Mouse (Mus musculus): ENCODE measurements at regions not wholly inside any gene's neighbourhood (a gene's known extent, or its start where the extent isn't known, plus 50 kb on each side); places are given as distances from the start of the nearest gene placed in this dataset.
A peak's percentile ranks its signal among the peaks of the same experiment; 100 is the strongest.

- H3K4me2 ChIP-seq (ENCODE audit: low read depth, low read length) = no peak overlapping the region
- H3K9ac ChIP-seq (ENCODE audit: low read length) = no peak overlapping the region
- no peaks in the 10 kb centered on the region for H3K4me1 ChIP-seq (ENCODE audit: control insufficient read depth, insufficient read depth, low read length)
- 53% methylated on average over 6 of the region's 6 CpGs for WGBS
- no peak for ATAC-seq (replicated peaks; ENCODE audit: extremely low read depth, insufficient read depth, low FRiP score)
- H3K27ac ChIP-seq (ENCODE audit: low read length) = no peak overlapping the region
- H3K4me3 ChIP-seq (ENCODE audit: low read length) = no peak overlapping the region
- no peaks in the 10 kb centered on the region for H3K27me3 ChIP-seq (ENCODE audit: control insufficient read depth, insufficient read depth, low read length)
- H3K36me3 ChIP-seq (ENCODE audit: control insufficient read depth, insufficient read depth) = no peaks in the 10 kb centered on the region
- no peaks in the 10 kb centered on the region for H3K9me3 ChIP-seq (replicated peaks; ENCODE audit: control insufficient read depth, low read length)
These were observed 132.2 kb upstream of the Ccnd2 start for GRCm38 (mm10) chr6:127284226-127284625.

DNA sequence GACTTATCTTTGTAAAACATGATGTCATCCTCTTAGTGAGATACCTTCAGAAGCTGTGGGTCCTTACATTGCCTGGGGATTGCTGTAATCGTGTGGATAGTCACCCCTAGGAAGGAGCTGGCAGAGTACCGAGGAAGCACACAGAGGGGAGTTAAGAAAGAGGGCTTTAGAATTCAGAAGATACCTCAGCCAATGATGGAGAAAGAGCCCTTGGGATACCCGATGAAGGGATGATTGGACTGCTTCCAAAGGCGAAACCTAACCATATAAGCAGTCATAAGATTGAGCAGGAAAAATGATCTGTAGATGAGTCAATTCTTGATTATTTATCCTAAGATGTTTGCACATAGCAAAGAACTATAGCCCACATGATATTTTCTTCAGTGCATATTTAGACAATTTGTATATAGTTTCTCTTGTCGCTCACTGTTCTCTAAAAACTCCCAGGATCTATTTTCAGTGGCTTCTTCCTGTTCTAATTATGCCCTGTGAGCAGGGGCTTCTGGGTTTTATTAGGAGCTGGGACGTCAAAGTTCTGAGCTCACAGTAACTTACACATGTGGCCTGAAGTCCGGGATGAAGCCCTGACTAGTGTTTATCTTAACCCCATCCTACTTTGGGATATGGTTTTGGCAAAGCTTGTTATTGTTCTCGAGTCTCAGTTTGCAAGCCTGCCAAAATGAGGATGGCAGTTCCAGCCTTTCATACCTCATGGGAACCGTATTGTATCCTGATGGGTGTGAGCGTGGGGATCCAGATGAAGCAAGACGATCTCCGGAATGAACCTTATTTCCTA lies 134.9 kb upstream of the Ccnd2 start:
- H3K4me1 ChIP-seq (ENCODE audit: control insufficient read depth, insufficient read depth, low read length) = no peaks in the 10 kb centered on the region
- H3K9ac ChIP-seq (ENCODE audit: low read length) = no peak overlapping the region
- no peaks in the 10 kb centered on the region for H3K9me3 ChIP-seq (replicated peaks; ENCODE audit: control insufficient read depth, low read length)
- H3K4me3 ChIP-seq (ENCODE audit: low read length) = no peak overlapping the region
- no peaks in the 10 kb centered on the region for H3K36me3 ChIP-seq (ENCODE audit: control insufficient read depth, insufficient read depth)
- H3K4me2 ChIP-seq (ENCODE audit: low read depth, low read length) = no peak overlapping the region
- no peaks in the 10 kb centered on the region for H3K27me3 ChIP-seq (ENCODE audit: control insufficient read depth, insufficient read depth, low read length)
- WGBS = 48% methylated on average over 12 of the region's 12 CpGs
- no peak overlapping the region for H3K27ac ChIP-seq (ENCODE audit: low read length)
- ATAC-seq (replicated peaks; ENCODE audit: extremely low read depth, insufficient read depth, low FRiP score) = no peak

DNA sequence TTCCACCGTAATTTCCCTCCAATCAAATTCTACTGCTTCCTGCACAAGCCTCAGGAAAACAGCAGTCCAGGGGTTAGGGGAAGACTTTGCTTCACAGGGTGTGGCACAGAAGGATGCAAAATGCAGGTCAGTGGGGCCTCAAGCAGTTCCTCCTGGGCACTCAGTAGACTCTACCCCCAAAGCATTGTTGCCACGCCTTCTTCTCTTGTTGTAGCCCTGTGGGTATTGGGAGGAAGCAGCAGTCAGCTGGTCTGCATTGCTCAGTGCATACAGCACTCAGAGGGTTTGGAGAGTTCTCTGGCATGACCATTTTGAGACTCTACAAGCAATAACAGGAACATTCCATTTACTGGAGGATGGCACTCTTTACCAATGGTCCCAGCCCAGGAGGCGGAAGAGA lies 137.0 kb upstream of the Ccnd2 start:
- H3K36me3 ChIP-seq (ENCODE audit: control insufficient read depth, insufficient read depth) = no peaks in the 10 kb centered on the region
- no peak overlapping the region for H3K4me3 ChIP-seq (ENCODE audit: low read length)
- H3K9ac ChIP-seq (ENCODE audit: low read length) = no peak overlapping the region
- 82% methylated on average over 3 of the region's 3 CpGs for WGBS
- H3K27me3 ChIP-seq (ENCODE audit: control insufficient read depth, insufficient read depth, low read length) = no peaks in the 10 kb centered on the region; the same call in 1 of the 2 replicates
- H3K4me1 ChIP-seq (ENCODE audit: control insufficient read depth, insufficient read depth, low read length) = no peaks in the 10 kb centered on the region
- ATAC-seq (replicated peaks; ENCODE audit: extremely low read depth, insufficient read depth, low FRiP score) = no peak
- no peak overlapping the region for H3K4me2 ChIP-seq (ENCODE audit: low read depth, low read length)
- H3K27ac ChIP-seq (ENCODE audit: low read length) = no peak overlapping the region
- no peaks in the 10 kb centered on the region for H3K9me3 ChIP-seq (replicated peaks; ENCODE audit: control insufficient read depth, low read length)

GRCm38 (mm10) chr6:127291937-127292336 lies 139.9 kb upstream of the Ccnd2 start:
- 40% methylated on average over 7 of the region's 7 CpGs for WGBS
- no peak overlapping the region for H3K4me2 ChIP-seq (ENCODE audit: low read depth, low read length)

GRCm38 (mm10) chr6:127293829-127294228 lies 141.8 kb upstream of the Ccnd2 start:
- Histone ChIP-seq H3K27me3 (ENCODE audit: control insufficient read depth, insufficient read depth, low read length) (no peaks in the 10 kb centered on the region; the same call in 1 of the 2 replicates), H3K4me1 (ENCODE audit: control insufficient read depth, insufficient read depth, low read length) (no peaks in the 10 kb centered on the region), H3K4me2 (ENCODE audit: low read depth, low read length) (no peak overlapping the region), H3K27ac (ENCODE audit: low read length) (no peak overlapping the region), H3K9me3 (replicated peaks; ENCODE audit: control insufficient read depth, low read length) (no peaks in the 10 kb centered on the region), H3K4me3 (ENCODE audit: low read length) (no peak overlapping the region), H3K9ac (ENCODE audit: low read length) (no peak overlapping the region), H3K36me3 (ENCODE audit: control insufficient read depth, insufficient read depth) (no peaks in the 10 kb centered on the region)
- 54% methylated on average over 2 of the region's 2 CpGs for WGBS
- ATAC-seq (replicated peaks; ENCODE audit: extremely low read depth, insufficient read depth, low FRiP score) = no peak

More at GRCm38 (mm10) chr6:127291937-127292336, 139.9 kb upstream of the Ccnd2 start:
- Histone ChIP-seq H3K9ac (ENCODE audit: low read length) (no peak overlapping the region), H3K9me3 (replicated peaks; ENCODE audit: control insufficient read depth, low read length) (no peaks in the 10 kb centered on the region), H3K36me3 (ENCODE audit: control insufficient read depth, insufficient read depth) (no peaks in the 10 kb centered on the region), H3K4me3 (ENCODE audit: low read length) (no peak overlapping the region), H3K4me1 (ENCODE audit: control insufficient read depth, insufficient read depth, low read length) (no peaks in the 10 kb centered on the region), H3K27ac (ENCODE audit: low read length) (no peak overlapping the region), H3K27me3 (ENCODE audit: control insufficient read depth, insufficient read depth, low read length) (no peaks in the 10 kb centered on the region; the same call in 1 of the 2 replicates)
- ATAC-seq (replicated peaks; ENCODE audit: extremely low read depth, insufficient read depth, low FRiP score) = no peak

DNA sequence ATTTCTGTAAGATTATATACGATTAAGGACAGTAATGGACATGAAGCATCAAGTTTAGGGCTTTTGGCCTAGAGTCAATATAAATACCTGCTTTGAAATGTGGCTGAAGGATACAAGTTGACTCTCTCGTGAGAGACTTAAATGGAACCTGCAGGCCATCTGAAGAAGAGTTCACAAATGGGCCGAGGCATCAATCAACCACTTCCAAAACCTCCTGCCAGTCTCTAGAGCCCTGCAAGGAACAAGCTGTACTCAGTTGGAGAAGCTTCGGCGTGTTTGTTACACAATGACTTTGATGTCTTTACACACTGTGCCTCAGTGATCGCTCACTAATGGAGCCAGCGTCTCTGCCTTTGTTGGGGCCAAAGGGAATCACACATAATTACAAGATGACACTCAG lies 146.1 kb upstream of the Ccnd2 start:
- no peak overlapping the region for H3K9ac ChIP-seq (ENCODE audit: low read length)
- no peak overlapping the region for H3K4me2 ChIP-seq (ENCODE audit: low read depth, low read length)
- H3K4me1 ChIP-seq (ENCODE audit: control insufficient read depth, insufficient read depth, low read length) = no peaks in the 10 kb centered on the region
- no peak for ATAC-seq (replicated peaks; ENCODE audit: extremely low read depth, insufficient read depth, low FRiP score)
- no peaks in the 10 kb centered on the region for H3K36me3 ChIP-seq (ENCODE audit: control insufficient read depth, insufficient read depth)
- WGBS = 81% methylated on average over 7 of the region's 7 CpGs
- no peaks in the 10 kb centered on the region for H3K9me3 ChIP-seq (replicated peaks; ENCODE audit: control insufficient read depth, low read length)
- H3K4me3 ChIP-seq (ENCODE audit: low read length) = no peak overlapping the region
- no peaks in the 10 kb centered on the region; the same call in 1 of the 2 replicates for H3K27me3 ChIP-seq (ENCODE audit: control insufficient read depth, insufficient read depth, low read length)
- no peak overlapping the region for H3K27ac ChIP-seq (ENCODE audit: low read length)

GRCm38 (mm10) chr6:127311192-127312054 lies 135.2 kb upstream of the Parp11 start:
- peaks cover 13% of the 10 kb centered on the region for H3K4me1 ChIP-seq (ENCODE audit: control insufficient read depth, insufficient read depth, low read length)
- H3K27me3 ChIP-seq (ENCODE audit: control insufficient read depth, insufficient read depth, low read length) = peaks cover 15% of the 10 kb centered on the region
- 34% methylated on average over 9 of the region's 9 CpGs for WGBS
- no peak overlapping the region for H3K4me2 ChIP-seq (ENCODE audit: low read depth, low read length)
- H3K9ac ChIP-seq (ENCODE audit: low read length) = no peak overlapping the region
- no peak overlapping the region for H3K4me3 ChIP-seq (ENCODE audit: low read length)
- ATAC-seq (replicated peaks; ENCODE audit: extremely low read depth, insufficient read depth, low FRiP score) = peak; percentile 70; the same call in 1 of the 2 replicates
- no peaks in the 10 kb centered on the region for H3K9me3 ChIP-seq (replicated peaks; ENCODE audit: control insufficient read depth, low read length)
- no peak overlapping the region for H3K27ac ChIP-seq (ENCODE audit: low read length)
- H3K36me3 ChIP-seq (ENCODE audit: control insufficient read depth, insufficient read depth) = no peaks in the 10 kb centered on the region

GRCm38 (mm10) chr6:127317309-127317708 lies 129.3 kb upstream of the Parp11 start:
- WGBS = 31% methylated on average over 1 of the region's 1 CpGs
- Histone ChIP-seq H3K27ac (ENCODE audit: low read length) (no peak overlapping the region), H3K4me2 (ENCODE audit: low read depth, low read length) (no peak overlapping the region), H3K9me3 (replicated peaks; ENCODE audit: control insufficient read depth, low read length) (no peaks in the 10 kb centered on the region), H3K9ac (ENCODE audit: low read length) (no peak overlapping the region), H3K4me3 (ENCODE audit: low read length) (no peak overlapping the region), H3K27me3 (ENCODE audit: control insufficient read depth, insufficient read depth, low read length) (peaks cover 3% of the 10 kb centered on the region; the same call in 1 of the 2 replicates), H3K36me3 (ENCODE audit: control insufficient read depth, insufficient read depth) (no peaks in the 10 kb centered on the region), H3K4me1 (ENCODE audit: control insufficient read depth, insufficient read depth, low read length) (peaks cover 1% of the 10 kb centered on the region; the same call in 1 of the 2 replicates)
- ATAC-seq (replicated peaks; ENCODE audit: extremely low read depth, insufficient read depth, low FRiP score) = no peak

All from heart, embryonic 16.5 days (tissue).